Mouse (Mus musculus): ENCODE measurements at regions not wholly inside any gene's neighbourhood (a gene's known extent, or its start where the extent isn't known, plus 50 kb on each side); places are given as distances from the start of the nearest gene placed in this dataset.

DNA sequence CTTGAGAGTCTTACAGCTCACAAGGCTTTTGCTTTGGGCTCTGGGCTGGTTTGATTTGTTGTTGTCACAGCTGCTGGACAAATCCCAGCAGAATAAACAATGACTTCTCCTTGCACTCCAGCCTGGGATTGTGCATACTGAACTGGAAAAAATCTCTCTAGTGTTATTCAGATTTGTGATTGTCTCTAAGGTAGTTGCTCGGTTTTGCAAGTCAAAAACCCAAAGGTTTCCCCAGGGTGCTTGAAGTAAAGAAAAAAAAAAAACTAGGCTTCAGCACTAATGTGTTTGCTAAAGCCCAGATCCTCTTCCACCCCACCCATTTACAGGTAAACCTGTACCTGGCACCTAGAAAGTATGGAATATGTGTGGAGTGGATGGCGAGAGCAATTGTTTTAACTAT is 149.5 kb upstream of the Spef2 start:
- DNase-seq (ENCODE audit: low spot score in 2 of 2) = peak in 1 of 2 experiments; percentile 2

- no peak for DNase-seq (ENCODE audit: low spot score in 2 of 2)
These were observed 144.5 kb upstream of the Spef2 start for GRCm38 (mm10) chr15:9893146-9893545.

GRCm38 (mm10) chr15:9892208-9892607 is 143.5 kb upstream of the Spef2 start:
- no peak for DNase-seq (ENCODE audit: low spot score in 2 of 2)

GRCm38 (mm10) chr15:9891446-9891845 is 142.8 kb upstream of the Spef2 start:
- no peak for DNase-seq (ENCODE audit: low spot score in 2 of 2)

DNA sequence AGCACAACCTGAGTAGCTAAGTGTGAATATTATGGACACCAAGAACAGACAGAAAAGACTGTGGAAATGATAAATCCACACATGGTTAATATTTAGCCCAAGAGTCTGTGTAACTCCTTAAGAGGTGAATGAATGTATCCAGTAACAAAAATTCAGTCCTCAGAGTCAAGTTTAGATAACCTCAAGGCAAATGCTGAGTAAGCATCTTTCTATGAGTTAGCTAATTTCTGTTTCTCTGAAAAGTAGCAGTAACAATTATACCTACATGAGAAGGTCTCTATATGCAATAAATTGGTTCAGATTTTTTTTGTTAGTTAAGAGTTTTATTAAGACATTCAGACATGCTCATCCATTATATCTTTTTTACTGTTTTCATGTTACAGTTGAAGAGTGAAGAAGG is 127.1 kb upstream of the Spef2 start:
- no peak for DNase-seq (ENCODE audit: low spot score in 2 of 2)

- DNase-seq (ENCODE audit: low spot score in 2 of 2) = no peak
These were observed 121.5 kb upstream of the Spef2 start for GRCm38 (mm10) chr15:9870126-9870525.

DNA sequence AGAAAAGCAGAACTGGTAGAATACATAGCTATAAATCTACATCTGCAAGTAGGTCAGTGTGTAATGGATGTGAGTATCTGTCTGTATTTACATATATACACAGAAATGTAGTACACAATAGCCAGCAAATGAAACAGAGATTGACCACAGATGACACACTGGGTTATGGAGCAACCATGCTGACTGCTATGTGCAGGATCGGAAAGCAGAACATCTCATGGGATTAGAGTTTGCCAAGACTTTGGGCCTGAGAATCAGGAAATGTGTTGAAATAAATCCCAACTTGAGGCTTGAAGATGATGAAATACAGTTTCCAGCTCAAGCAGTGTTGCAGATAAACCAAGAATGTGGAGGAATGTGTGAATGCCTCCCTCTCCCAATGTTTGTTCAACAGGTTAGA is 116.1 kb upstream of the Spef2 start:
- peak; percentile 61 to 67 for DNase-seq (ENCODE audit: low spot score in 2 of 2)

DNA sequence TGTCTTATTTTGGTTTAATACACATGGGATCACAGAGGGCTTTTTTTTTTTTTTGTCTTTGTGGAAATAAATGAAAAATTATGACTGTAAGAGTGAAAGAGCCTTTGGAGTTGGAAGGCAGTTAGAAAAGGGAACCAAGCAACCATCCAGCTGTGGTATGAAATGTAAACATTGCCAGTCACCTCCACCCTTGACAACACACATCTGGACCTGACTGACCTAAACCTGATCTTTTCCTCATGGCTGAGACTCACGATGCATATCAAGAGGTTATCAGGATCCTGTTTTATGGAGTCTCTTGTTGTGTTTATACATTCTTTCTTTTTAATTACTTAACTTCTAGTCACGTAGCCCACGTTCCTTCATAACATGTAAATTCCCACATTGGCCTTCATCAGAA is 113.2 kb upstream of the Spef2 start:
- no peak for DNase-seq (ENCODE audit: low spot score in 2 of 2)

- DNase-seq (ENCODE audit: low spot score in 2 of 2) = no peak
These were observed 91.0 kb upstream of the Spef2 start for GRCm38 (mm10) chr15:9839681-9840080.

GRCm38 (mm10) chr15:9835096-9835495 is 86.4 kb upstream of the Spef2 start:
- no peak for DNase-seq (ENCODE audit: low spot score in 2 of 2)

GRCm38 (mm10) chr15:9804469-9804868 is 55.8 kb upstream of the Spef2 start:
- no peak for DNase-seq (ENCODE audit: low spot score in 2 of 2)

Data from heart, adult 9 months (tissue).